Mouse (Mus musculus): ENCODE measurements around the gene Ell3. TPM values are rescaled to one million over a fixed set of nuclear protein-coding genes. Genes with fewer than 3 reads are reported as not detected.
"Not testable (repeated sequence)": the region's sequence is repeated elsewhere in the genome, so short reads cannot be mapped to it uniquely, and the experiment has no call there.

Ell3 gene
- polyA plus RNA-seq (2015; fragmentation: Nextera tagmentation; extraction: Ambion mirVana), result 2.4 and 3.0 TPM in 2 replicates

- WGBS, result 92% methylated on average over 1 of the region's 1 CpGs
- peaks cover 6% of the 10 kb centered on the region; the same call in 1 of the 2 replicates for H3K36me3 ChIP-seq (ENCODE audit: control insufficient read depth, insufficient read depth, low read length)
- no peak within 1 kb of the TSS for H3K4me3 ChIP-seq (ENCODE audit: low read length)
- no peak for ATAC-seq
- H3K9ac ChIP-seq (ENCODE audit: low read depth, low read length), result no peak within 1 kb of the TSS
- peaks cover 14% of the 10 kb centered on the region for H3K4me1 ChIP-seq (ENCODE audit: control insufficient read depth, insufficient read depth, low read depth, low read length)
- H3K4me2 ChIP-seq (ENCODE audit: low read length), result no peak within 1 kb of the TSS; the same call in 1 of the 2 replicates
- H3K27me3 ChIP-seq (replicated peaks; ENCODE audit: control insufficient read depth, insufficient read depth, low read length), result peaks cover 15% of the 10 kb centered on the region
- H3K27ac ChIP-seq (ENCODE audit: low read depth, low read length), result no peak within 1 kb of the TSS
- H3K9me3 ChIP-seq (ENCODE audit: control insufficient read depth, low read length), result no peaks in the 10 kb centered on the region
Observed at GRCm38 (mm10) chr2:121444178-121444577, at the start of gene Ell3. Gene Ell3 (minus strand): TSS chr2:121444278.

GRCm38 (mm10) chr2:121484403-121484802 is 40.3 kb upstream of the Ell3 start:
- WGBS, result 90% methylated on average over 1 of the region's 2 CpGs
- not testable (repeated sequence) for H3K9me3 ChIP-seq (ENCODE audit: control insufficient read depth, low read length); ATAC-seq; H3K4me2 ChIP-seq (ENCODE audit: low read length); H3K36me3 ChIP-seq (ENCODE audit: control insufficient read depth, insufficient read depth, low read length); H3K27me3 ChIP-seq (replicated peaks; ENCODE audit: control insufficient read depth, insufficient read depth, low read length); H3K4me3 ChIP-seq (ENCODE audit: low read length); H3K9ac ChIP-seq (ENCODE audit: low read depth, low read length); H3K27ac ChIP-seq (ENCODE audit: low read depth, low read length); H3K4me1 ChIP-seq (ENCODE audit: control insufficient read depth, insufficient read depth, low read depth, low read length)

GRCm38 (mm10) chr2:121483576-121483975 is 39.5 kb upstream of the Ell3 start:
- no peaks in the 10 kb centered on the region for H3K36me3 ChIP-seq (ENCODE audit: control insufficient read depth, insufficient read depth, low read length)
- H3K4me2 ChIP-seq (ENCODE audit: low read length), result no peak overlapping the region
- ATAC-seq, result 0 out of 2 replicates have a peak, but pooled peaks have one; percentile 27

GRCm38 (mm10) chr2:121480916-121481315 is 36.8 kb upstream of the Ell3 start:
- H3K4me3 ChIP-seq (ENCODE audit: low read length); H3K27ac ChIP-seq (ENCODE audit: low read depth, low read length); H3K4me2 ChIP-seq (ENCODE audit: low read length); H3K4me1 ChIP-seq (ENCODE audit: control insufficient read depth, insufficient read depth, low read depth, low read length); H3K9me3 ChIP-seq (ENCODE audit: control insufficient read depth, low read length); H3K36me3 ChIP-seq (ENCODE audit: control insufficient read depth, insufficient read depth, low read length); H3K27me3 ChIP-seq (replicated peaks; ENCODE audit: control insufficient read depth, insufficient read depth, low read length); ATAC-seq; H3K9ac ChIP-seq (ENCODE audit: low read depth, low read length): not testable (repeated sequence)
- WGBS, result 90% methylated on average over 13 of the region's 13 CpGs

More at GRCm38 (mm10) chr2:121483576-121483975, 39.5 kb upstream of the Ell3 start:
- H3K27ac ChIP-seq (ENCODE audit: low read depth, low read length), result no peak overlapping the region
- no peak overlapping the region for H3K4me3 ChIP-seq (ENCODE audit: low read length)
- WGBS, result 23% methylated on average over 8 of the region's 8 CpGs
- H3K27me3 ChIP-seq (replicated peaks; ENCODE audit: control insufficient read depth, insufficient read depth, low read length), result no peaks in the 10 kb centered on the region
- H3K4me1 ChIP-seq (ENCODE audit: control insufficient read depth, insufficient read depth, low read depth, low read length), result no peaks in the 10 kb centered on the region
- H3K9ac ChIP-seq (ENCODE audit: low read depth, low read length), result no peak overlapping the region
- H3K9me3 ChIP-seq (ENCODE audit: control insufficient read depth, low read length), result no peaks in the 10 kb centered on the region

GRCm38 (mm10) chr2:121480498-121480897 is 36.4 kb upstream of the Ell3 start:
- Histone ChIP-seq H3K36me3 (ENCODE audit: control insufficient read depth, insufficient read depth, low read length) (no peaks in the 10 kb centered on the region), H3K9ac (ENCODE audit: low read depth, low read length) (no peak overlapping the region), H3K4me3 (ENCODE audit: low read length) (no peak overlapping the region), H3K4me2 (ENCODE audit: low read length) (no peak overlapping the region), H3K9me3 (ENCODE audit: control insufficient read depth, low read length) (no peaks in the 10 kb centered on the region), H3K4me1 (ENCODE audit: control insufficient read depth, insufficient read depth, low read depth, low read length) (no peaks in the 10 kb centered on the region), H3K27ac (ENCODE audit: low read depth, low read length) (no peak overlapping the region), H3K27me3 (replicated peaks; ENCODE audit: control insufficient read depth, insufficient read depth, low read length) (no peaks in the 10 kb centered on the region)
- whole genome bisulfite sequencing, result 55% methylated on average over 3 of the region's 3 CpGs
- no peak for ATAC-seq

- 74% methylated on average over 3 of the region's 3 CpGs for WGBS
- no peak for ATAC-seq
- no peak overlapping the region for H3K4me3 ChIP-seq (ENCODE audit: low read length)
- no peak overlapping the region for H3K27ac ChIP-seq (ENCODE audit: low read depth, low read length)
- no peaks in the 10 kb centered on the region for H3K4me1 ChIP-seq (ENCODE audit: control insufficient read depth, insufficient read depth, low read depth, low read length)
- H3K27me3 ChIP-seq (replicated peaks; ENCODE audit: control insufficient read depth, insufficient read depth, low read length), result no peaks in the 10 kb centered on the region
- H3K9ac ChIP-seq (ENCODE audit: low read depth, low read length), result no peak overlapping the region
- H3K4me2 ChIP-seq (ENCODE audit: low read length), result no peak overlapping the region
- H3K36me3 ChIP-seq (ENCODE audit: control insufficient read depth, insufficient read depth, low read length), result no peaks in the 10 kb centered on the region
- H3K9me3 ChIP-seq (ENCODE audit: control insufficient read depth, low read length), result no peaks in the 10 kb centered on the region
Observed at GRCm38 (mm10) chr2:121477491-121478266, 33.6 kb upstream of the Ell3 start.

- not testable (repeated sequence) for H3K27ac ChIP-seq (ENCODE audit: low read depth, low read length); H3K4me1 ChIP-seq (ENCODE audit: control insufficient read depth, insufficient read depth, low read depth, low read length); H3K36me3 ChIP-seq (ENCODE audit: control insufficient read depth, insufficient read depth, low read length); H3K4me3 ChIP-seq (ENCODE audit: low read length); H3K27me3 ChIP-seq (replicated peaks; ENCODE audit: control insufficient read depth, insufficient read depth, low read length); H3K9me3 ChIP-seq (ENCODE audit: control insufficient read depth, low read length); H3K4me2 ChIP-seq (ENCODE audit: low read length); H3K9ac ChIP-seq (ENCODE audit: low read depth, low read length); ATAC-seq
- WGBS, result 98% methylated on average over 2 of the region's 2 CpGs
Observed at GRCm38 (mm10) chr2:121475306-121475705, 31.2 kb upstream of the Ell3 start.

GRCm38 (mm10) chr2:121474180-121474535 is 30.1 kb upstream of the Ell3 start:
- no peak for ATAC-seq
- Histone ChIP-seq H3K27ac (ENCODE audit: low read depth, low read length) (peak overlapping the region; percentile 69), H3K9ac (ENCODE audit: low read depth, low read length) (peak overlapping the region; percentile 67), H3K4me2 (ENCODE audit: low read length) (peak overlapping the region; percentile 45), H3K27me3 (replicated peaks; ENCODE audit: control insufficient read depth, insufficient read depth, low read length) (no peaks in the 10 kb centered on the region), H3K9me3 (ENCODE audit: control insufficient read depth, low read length) (no peaks in the 10 kb centered on the region), H3K4me1 (ENCODE audit: control insufficient read depth, insufficient read depth, low read depth, low read length) (no peaks in the 10 kb centered on the region), H3K4me3 (ENCODE audit: low read length) (peak overlapping the region; percentile 58), H3K36me3 (ENCODE audit: control insufficient read depth, insufficient read depth, low read length) (0 out of 2 replicates have a peak, but pooled peaks cover 2% of the 10 kb centered on the region)
- WGBS, result 32% methylated on average over 8 of the region's 8 CpGs

- Histone ChIP-seq H3K4me3 (ENCODE audit: low read length) (peak within 1 kb of the TSS; percentile 58), H3K27ac (ENCODE audit: low read depth, low read length) (peak within 1 kb of the TSS; percentile 69), H3K9ac (ENCODE audit: low read depth, low read length) (peak within 1 kb of the TSS; percentile 67), H3K4me2 (ENCODE audit: low read length) (peak within 1 kb of the TSS; percentile 68)
- not testable (repeated sequence) for H3K4me1 ChIP-seq (ENCODE audit: control insufficient read depth, insufficient read depth, low read depth, low read length); H3K27me3 ChIP-seq (replicated peaks; ENCODE audit: control insufficient read depth, insufficient read depth, low read length); H3K36me3 ChIP-seq (ENCODE audit: control insufficient read depth, insufficient read depth, low read length); H3K9me3 ChIP-seq (ENCODE audit: control insufficient read depth, low read length)
- ATAC-seq, result peak; percentile 96
- WGBS, result 3% methylated on average over 35 of the region's 41 CpGs
Observed at GRCm38 (mm10) chr2:121473301-121474179, 29.5 kb upstream of the Ell3 start, which contains the start of gene Mfap1b. Gene Mfap1b (minus strand): TSS chr2:121474067.

Measured in hindbrain, embryonic 16.5 days (tissue).